Mouse (Mus musculus) spleen, postnatal 4 days (tissue): ENCODE data around the gene Ucp3.

Source experiments
- DNase-seq, 2 experiments: peaks; one replicate each; pipeline ENCODE4 v3.0.0; 2022; ENCODE audit warnings: low spot score in 2 of 2

Gene Ucp3

GRCm38 (mm10) chr7:100472777-100473176 is at the start of gene Ucp3:
Ucp3 (plus strand) TSS chr7:100472990.
- DNase-seq = peak in 1 of 2 experiments; percentile 58

- no peak for DNase-seq
Observed at GRCm38 (mm10) chr7:100425795-100426194, 47.0 kb upstream of the Ucp3 start.

GRCm38 (mm10) chr7:100429102-100429501 is 43.7 kb upstream of the Ucp3 start:
- peak; percentile 66 to 82 for DNase-seq

- no peak for DNase-seq
Observed at GRCm38 (mm10) chr7:100429911-100430310, 42.9 kb upstream of the Ucp3 start.

GRCm38 (mm10) chr7:100431103-100431502 is 41.7 kb upstream of the Ucp3 start:
- DNase-seq = no peak

- no peak for DNase-seq
Observed at GRCm38 (mm10) chr7:100433295-100433694, 39.5 kb upstream of the Ucp3 start.

GRCm38 (mm10) chr7:100443728-100444127 is 29.1 kb upstream of the Ucp3 start:
- no peak for DNase-seq

- no peak for DNase-seq
Observed at GRCm38 (mm10) chr7:100446271-100446670, 26.5 kb upstream of the Ucp3 start.

- DNase-seq = no peak
Observed at GRCm38 (mm10) chr7:100448530-100448929, 24.3 kb upstream of the Ucp3 start.

- no peak for DNase-seq
Observed at GRCm38 (mm10) chr7:100448985-100449384, 23.8 kb upstream of the Ucp3 start.

GRCm38 (mm10) chr7:100458153-100458552 is 14.6 kb upstream of the Ucp3 start:
- DNase-seq = peak in 1 of 2 experiments; percentile 75

- no peak for DNase-seq
Observed at GRCm38 (mm10) chr7:100459862-100460261, 12.9 kb upstream of the Ucp3 start.

- no peak for DNase-seq
Observed at GRCm38 (mm10) chr7:100461621-100462151, 11.1 kb upstream of the Ucp3 start.

GRCm38 (mm10) chr7:100463194-100463593 is 9.6 kb upstream of the Ucp3 start:
- peak; percentile 78 to 81 for DNase-seq

- DNase-seq = no peak
Observed at GRCm38 (mm10) chr7:100463757-100464156, 9.0 kb upstream of the Ucp3 start.

GRCm38 (mm10) chr7:100464248-100464647 is 8.5 kb upstream of the Ucp3 start:
- peak in 1 of 2 experiments; percentile 62 for DNase-seq

GRCm38 (mm10) chr7:100465248-100465647 is 7.5 kb upstream of the Ucp3 start:
- DNase-seq = peak in 1 of 2 experiments; percentile 67

- DNase-seq = peak; percentile 77 to 88
Observed at GRCm38 (mm10) chr7:100465656-100466309, 7.0 kb upstream of the Ucp3 start.

- DNase-seq = peak; percentile 82 to 85
Observed at GRCm38 (mm10) chr7:100466781-100467510, 5.8 kb upstream of the Ucp3 start.

- peak in 1 of 2 experiments; percentile 61 for DNase-seq
Observed at GRCm38 (mm10) chr7:100468761-100469160, 4.0 kb upstream of the Ucp3 start.

- peak in 1 of 2 experiments; percentile 58 for DNase-seq
Observed at GRCm38 (mm10) chr7:100469502-100469901, 3.3 kb upstream of the Ucp3 start.

- DNase-seq = peak in 1 of 2 experiments; percentile 60
Observed at GRCm38 (mm10) chr7:100470796-100471406, 1.9 kb upstream of the Ucp3 start.
